Mouse (Mus musculus) liver, embryonic 13.5 days (tissue): ENCODE data around the gene Tdrd3. TPM values are rescaled to one million over a fixed set of nuclear protein-coding genes. Genes with fewer than 3 reads are reported as not detected.

Source experiments
- ATAC-seq: fragments of 200-750 bp; cut with Nextera tagmentation; 2 replicates; pipeline ENCODE4 v1.8.0; 2017; ENCODE audit warnings: low read depth, mild to moderate bottlenecking, moderate number of reproducible peaks, moderate library complexity
- DNase-seq: peaks from one replicate; pipeline ENCODE4 v3.0.0; 2022
- H3K27ac ChIP-seq: fragments of 300-500 bp; sonication (generic); 2 replicates; pipeline ENCODE4 v1.5.1; 2015; ENCODE audit warnings: moderate library complexity, mild to moderate bottlenecking, inconsistent platforms
- H3K27me3 ChIP-seq: fragments of 300-500 bp; sonication (generic); 2 replicates; pipeline ENCODE4 v1.6.1; 2015; ENCODE audit warnings: mild to moderate bottlenecking, inconsistent platforms
- H3K36me3 ChIP-seq: fragments of 300-500 bp; sonication (generic); 2 replicates; pipeline ENCODE4 v1.6.1; 2015; ENCODE audit warnings: mild to moderate bottlenecking, inconsistent platforms
- H3K4me1 ChIP-seq: fragments of 300-500 bp; sonication (generic); replicated peaks from 2 replicates; pipeline ENCODE4 v1.6.1; 2015; ENCODE audit warnings: inconsistent platforms
- H3K4me2 ChIP-seq: fragments of 300-500 bp; sonication (generic); 2 replicates; pipeline ENCODE4 v1.6.1; 2015; ENCODE audit warnings: inconsistent platforms, mild to moderate bottlenecking, moderate library complexity
- H3K4me3 ChIP-seq: fragments of 300-500 bp; sonication (generic); replicated peaks from 2 replicates; pipeline ENCODE4 v1.5.1; 2015; ENCODE audit warnings: mild to moderate bottlenecking, inconsistent platforms
- H3K9ac ChIP-seq: fragments of 300-500 bp; sonication (generic); 2 replicates; pipeline ENCODE4 v1.6.1; 2015; ENCODE audit warnings: mild to moderate bottlenecking, inconsistent platforms
- H3K9me3 ChIP-seq: fragments of 300-500 bp; sonication (generic); replicated peaks from 2 replicates; pipeline ENCODE4 v1.6.1; 2016; ENCODE audit warnings: inconsistent platforms
- WGBS: fragments of 180-500 bp; shearing (Covaris S2); methylation state at CpG from one replicate; pipeline ENCODE4 v1.1.7; 2015; ENCODE audit not compliant: insufficient replicate concordance; 5-methylcytosine and 5-hydroxymethylcytosine counted together
- polyA plus RNA-seq: library from polyadenylated mRNA; unstranded; fragments of >200 nt; fragmentation: Nextera tagmentation; extraction: Ambion mirVana; gene quantifications from 2 replicates; pipeline ENCODE4 v1.2.1, GENCODE M21; 2015

Tdrd3 gene
- polyA plus RNA-seq, 1 experiment from 2014 or later: 7.8 TPM

DNA sequence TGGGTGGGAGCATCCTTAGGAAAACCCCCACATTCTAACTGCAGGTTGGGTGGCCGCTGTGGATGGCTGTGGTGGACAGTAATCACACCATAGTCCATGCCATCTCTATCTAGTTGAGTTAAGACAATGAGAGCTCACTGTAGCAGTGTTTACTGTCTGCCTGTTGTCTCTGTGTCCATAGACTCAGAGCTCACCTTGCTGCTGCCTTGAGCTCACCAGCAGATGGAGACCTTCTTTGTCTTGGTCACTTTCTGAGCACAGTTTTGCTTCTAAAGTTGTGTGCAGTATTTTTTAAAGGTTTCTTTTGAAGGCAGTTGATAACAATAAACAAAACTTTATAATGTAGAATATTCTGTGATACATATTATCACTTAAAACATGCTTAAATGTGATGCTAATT, 43.3 kb downstream of the Tdrd3 start:
- H3K9ac ChIP-seq: no peak overlapping the region
- no peak overlapping the region for H3K4me3 ChIP-seq
- no peak overlapping the region for H3K4me2 ChIP-seq
- H3K27me3 ChIP-seq: no peaks in the 10 kb centered on the region
- ATAC-seq (no peak), DNase-seq (no peak)
- peaks cover 3% of the 10 kb centered on the region; the same call in 1 of the 2 replicates for H3K4me1 ChIP-seq
- H3K36me3 ChIP-seq: peaks cover 3% of the 10 kb centered on the region; the same call in 1 of the 2 replicates
- H3K9me3 ChIP-seq: no peaks in the 10 kb centered on the region
- 91% methylated on average over 1 of the region's 1 CpGs for WGBS
- H3K27ac ChIP-seq: no peak overlapping the region

DNA sequence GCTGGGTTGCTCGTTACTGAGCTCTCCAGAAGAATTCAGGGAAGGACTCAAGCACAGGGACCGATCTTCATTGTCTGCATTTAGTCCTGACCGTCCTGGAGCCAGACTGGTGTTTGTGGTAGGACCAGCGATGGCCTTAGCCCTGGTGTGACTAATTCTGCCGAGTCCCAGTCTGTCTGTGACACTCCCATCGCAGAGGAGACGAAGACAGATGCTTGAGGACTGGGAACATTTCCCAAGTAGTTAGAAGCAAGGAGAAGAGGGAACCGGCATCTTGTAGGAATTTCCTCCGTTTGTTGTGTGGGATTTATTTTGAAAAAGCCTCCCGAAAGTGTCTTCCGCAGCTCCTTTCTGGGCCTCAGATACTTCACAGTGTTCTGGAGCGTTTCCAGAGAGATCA, 45.1 kb downstream of the Tdrd3 start:
- H3K4me2 ChIP-seq: no peak overlapping the region
- no peaks in the 10 kb centered on the region for H3K27me3 ChIP-seq
- H3K4me3 ChIP-seq: no peak overlapping the region
- H3K9ac ChIP-seq: no peak overlapping the region
- 78% methylated on average over 12 of the region's 12 CpGs for WGBS
- ATAC-seq (no peak), DNase-seq (no peak)
- no peak overlapping the region for H3K27ac ChIP-seq
- H3K36me3 ChIP-seq: peaks cover 3% of the 10 kb centered on the region; the same call in 1 of the 2 replicates
- no peaks in the 10 kb centered on the region for H3K9me3 ChIP-seq
- peaks cover 3% of the 10 kb centered on the region; the same call in 1 of the 2 replicates for H3K4me1 ChIP-seq

DNA sequence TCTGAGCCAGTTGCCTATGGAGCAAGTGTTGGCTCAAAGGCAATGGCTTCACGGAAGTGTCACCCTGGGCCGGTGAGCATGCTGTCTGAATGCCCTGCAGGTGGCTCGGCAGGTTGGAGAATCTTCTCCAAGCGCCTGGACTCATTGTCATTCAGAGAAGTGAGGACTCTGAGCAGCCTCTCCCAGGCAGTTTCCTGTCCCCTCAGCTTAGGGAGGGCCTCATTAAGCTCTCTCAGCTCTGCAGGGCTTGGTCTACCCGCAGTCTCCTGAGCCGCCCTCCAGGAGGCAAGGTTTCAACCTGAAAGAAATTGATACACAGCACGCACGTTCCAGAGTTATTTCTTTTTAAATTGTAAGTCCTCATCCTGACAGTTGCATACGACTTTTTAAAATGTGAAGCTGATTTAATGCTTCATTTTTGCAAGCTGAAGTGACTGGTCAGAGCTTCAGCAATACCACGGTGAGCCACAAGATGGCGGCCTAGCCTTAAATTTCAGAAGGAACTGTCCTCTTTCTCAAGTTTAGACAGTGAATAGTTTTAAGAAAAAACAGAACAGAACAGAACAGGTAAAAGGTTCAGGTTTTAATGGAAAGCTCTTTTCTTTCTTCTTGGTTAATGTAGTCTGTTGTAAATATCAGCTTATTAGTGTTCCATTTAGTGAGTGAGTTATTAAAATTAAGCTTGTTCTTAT, 47.7 kb downstream of the Tdrd3 start:
- Histone ChIP-seq H3K27me3 (no peaks in the 10 kb centered on the region), H3K4me2 (no peak overlapping the region), H3K9ac (no peak overlapping the region), H3K36me3 (no peaks in the 10 kb centered on the region), H3K27ac (no peak overlapping the region), H3K4me1 (peaks cover 3% of the 10 kb centered on the region; the same call in 1 of the 2 replicates), H3K9me3 (no peaks in the 10 kb centered on the region), H3K4me3 (no peak overlapping the region)
- ATAC-seq (peak; percentile 54; the same call in 1 of the 2 replicates), DNase-seq (peak; percentile 29)
- 19% methylated on average over 11 of the region's 11 CpGs for WGBS

DNA sequence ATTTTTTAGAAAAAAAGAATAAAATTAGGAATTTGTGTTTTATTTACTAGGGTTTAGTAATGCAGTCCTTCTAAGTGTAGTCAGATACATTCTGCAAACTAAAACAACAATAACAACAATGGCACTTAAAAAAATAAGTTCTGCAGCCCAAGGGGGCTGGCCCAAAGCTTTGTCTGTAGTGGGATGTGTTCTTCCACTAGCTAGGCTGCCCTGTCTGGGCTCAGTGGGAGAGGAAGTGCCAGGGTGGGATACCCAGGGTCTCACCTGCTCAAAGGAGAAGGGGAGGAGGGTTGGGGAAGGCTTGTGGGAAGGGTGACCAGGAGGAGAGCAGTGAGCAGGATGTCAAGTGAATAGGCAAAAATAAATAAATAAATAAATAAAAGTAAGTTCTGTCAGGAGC, 48.2 kb downstream of the Tdrd3 start:
- H3K9me3 ChIP-seq: no peaks in the 10 kb centered on the region
- no peak overlapping the region for H3K4me3 ChIP-seq
- H3K27me3 ChIP-seq: no peaks in the 10 kb centered on the region
- H3K36me3 ChIP-seq: no peaks in the 10 kb centered on the region
- H3K4me2 ChIP-seq: no peak overlapping the region
- ATAC-seq (no peak), DNase-seq (no peak)
- no peak overlapping the region for H3K27ac ChIP-seq
- peaks cover 3% of the 10 kb centered on the region; the same call in 1 of the 2 replicates for H3K4me1 ChIP-seq
- H3K9ac ChIP-seq: no peak overlapping the region

DNA sequence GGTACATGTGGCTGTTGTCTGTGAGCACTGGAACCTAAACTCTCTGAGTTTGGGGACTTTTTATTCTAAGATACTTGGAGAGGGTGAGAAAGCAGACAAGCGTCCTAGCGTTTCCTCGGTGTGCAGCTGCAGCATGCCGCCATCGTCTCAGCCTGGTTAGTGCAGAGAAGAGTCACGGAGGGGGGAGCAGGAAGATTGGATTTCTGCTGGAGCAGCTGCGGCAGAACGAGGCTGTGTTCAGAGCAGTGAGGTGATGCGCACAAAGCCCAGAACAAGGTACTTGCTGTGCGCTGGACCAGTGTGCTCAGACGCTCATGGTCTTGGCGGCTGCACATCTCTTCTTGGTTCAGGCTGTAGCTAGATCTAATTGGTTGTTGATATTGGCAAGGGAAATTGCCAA, 51.1 kb downstream of the Tdrd3 start:
- Histone ChIP-seq H3K27ac (no peak overlapping the region), H3K9me3 (no peaks in the 10 kb centered on the region), H3K9ac (no peak overlapping the region), H3K4me3 (no peak overlapping the region), H3K36me3 (no peaks in the 10 kb centered on the region), H3K4me2 (no peak overlapping the region), H3K4me1 (peaks cover 3% of the 10 kb centered on the region; the same call in 1 of the 2 replicates), H3K27me3 (no peaks in the 10 kb centered on the region)
- WGBS: 89% methylated on average over 12 of the region's 12 CpGs
- DNase-seq (no peak), ATAC-seq (no peak)

DNA sequence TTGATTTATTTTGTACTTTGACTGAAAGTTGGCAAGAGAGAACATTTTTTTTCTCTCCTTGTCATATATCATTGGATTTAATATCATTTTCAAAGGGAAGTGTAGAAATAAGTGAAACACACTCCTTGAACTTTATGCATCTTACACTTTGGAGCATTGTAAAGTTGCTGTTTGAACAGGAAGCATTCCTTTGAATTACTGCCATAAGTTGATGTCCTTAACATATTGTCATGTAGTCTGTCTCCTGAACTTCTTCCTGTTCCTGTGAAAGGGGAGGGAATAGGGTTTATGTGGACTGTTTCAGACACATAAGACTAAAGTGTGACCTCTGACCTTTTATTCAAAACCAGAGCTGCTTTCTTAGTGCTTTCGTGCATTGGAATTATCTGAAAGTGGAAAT, 55.1 kb downstream of the Tdrd3 start:
- no peak for DNase-seq
- H3K4me1 ChIP-seq: no peaks in the 10 kb centered on the region
- H3K36me3 ChIP-seq: 0 out of 2 replicates have a peak, but pooled peaks cover 3% of the 10 kb centered on the region
- no peaks in the 10 kb centered on the region for H3K27me3 ChIP-seq
- no peaks in the 10 kb centered on the region for H3K9me3 ChIP-seq
- 78% methylated on average over 1 of the region's 1 CpGs for WGBS
- no peak overlapping the region for H3K4me3 ChIP-seq
- no peak overlapping the region for H3K4me2 ChIP-seq
- no peak overlapping the region for H3K9ac ChIP-seq
- ATAC-seq: no peak
- H3K27ac ChIP-seq: no peak overlapping the region

DNA sequence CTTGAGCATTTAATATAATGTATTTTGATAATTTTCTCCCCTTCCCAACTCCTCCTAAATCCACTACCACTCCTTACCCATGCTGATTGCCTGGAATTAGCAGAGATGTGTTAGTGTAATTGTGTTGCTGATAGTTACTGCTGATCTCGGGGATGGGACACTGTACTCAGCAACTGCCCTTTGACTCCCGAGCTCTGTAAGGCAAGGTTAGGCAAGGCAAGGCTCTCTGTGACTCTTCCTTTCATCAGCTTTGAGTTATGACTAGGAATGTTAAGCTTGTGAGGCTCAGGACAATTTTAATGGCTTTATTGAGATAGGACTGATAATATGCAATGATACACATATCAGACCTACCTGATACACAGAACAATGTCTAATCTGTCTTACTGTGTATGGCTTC, 56.3 kb downstream of the Tdrd3 start:
- Histone ChIP-seq H3K36me3 (0 out of 2 replicates have a peak, but pooled peaks cover 3% of the 10 kb centered on the region), H3K4me1 (no peaks in the 10 kb centered on the region), H3K9me3 (no peaks in the 10 kb centered on the region), H3K27ac (no peak overlapping the region), H3K4me2 (no peak overlapping the region), H3K27me3 (no peaks in the 10 kb centered on the region), H3K4me3 (no peak overlapping the region), H3K9ac (no peak overlapping the region)
- ATAC-seq (no peak), DNase-seq (no peak)
- 65% methylated on average over 2 of the region's 2 CpGs for WGBS

DNA sequence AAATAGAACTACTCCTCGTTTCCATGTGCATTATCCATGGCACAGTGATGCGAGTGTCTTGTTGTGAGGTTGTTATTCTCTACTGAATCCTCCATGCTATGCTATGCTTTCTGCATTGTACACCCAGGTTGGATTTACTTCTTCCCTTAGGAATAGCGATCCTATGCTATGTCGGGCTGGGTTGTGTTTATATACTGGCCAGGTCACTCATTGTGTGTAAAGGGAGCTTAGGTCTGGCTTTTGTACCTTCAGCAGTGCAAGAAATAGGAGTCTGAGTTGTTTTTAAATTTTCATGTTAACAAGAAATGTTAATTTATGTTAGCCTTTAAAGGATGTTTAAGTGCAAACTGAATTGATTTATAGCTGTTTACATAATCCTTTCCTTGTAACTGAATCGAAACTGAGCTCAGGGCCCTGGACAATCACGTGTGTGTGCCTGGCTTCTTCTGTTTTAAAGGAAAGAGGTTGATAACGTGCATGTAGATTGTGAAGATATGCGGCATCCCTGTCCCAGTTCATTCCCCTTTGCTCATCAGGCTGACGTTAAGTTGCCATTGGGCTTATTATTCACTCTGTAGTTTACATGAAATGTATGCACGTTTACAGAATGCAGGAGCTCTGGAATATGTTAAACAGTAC, 59.4 kb downstream of the Tdrd3 start:
- H3K27ac ChIP-seq: no peak overlapping the region
- H3K4me1 ChIP-seq: no peaks in the 10 kb centered on the region
- no peaks in the 10 kb centered on the region for H3K9me3 ChIP-seq
- no peaks in the 10 kb centered on the region for H3K27me3 ChIP-seq
- H3K36me3 ChIP-seq: peaks cover 5% of the 10 kb centered on the region; the same call in 1 of the 2 replicates
- DNase-seq (no peak), ATAC-seq (no peak)
- no peak overlapping the region for H3K4me3 ChIP-seq
- H3K4me2 ChIP-seq: no peak overlapping the region
- H3K9ac ChIP-seq: no peak overlapping the region
- 76% methylated on average over 10 of the region's 10 CpGs for WGBS

DNA sequence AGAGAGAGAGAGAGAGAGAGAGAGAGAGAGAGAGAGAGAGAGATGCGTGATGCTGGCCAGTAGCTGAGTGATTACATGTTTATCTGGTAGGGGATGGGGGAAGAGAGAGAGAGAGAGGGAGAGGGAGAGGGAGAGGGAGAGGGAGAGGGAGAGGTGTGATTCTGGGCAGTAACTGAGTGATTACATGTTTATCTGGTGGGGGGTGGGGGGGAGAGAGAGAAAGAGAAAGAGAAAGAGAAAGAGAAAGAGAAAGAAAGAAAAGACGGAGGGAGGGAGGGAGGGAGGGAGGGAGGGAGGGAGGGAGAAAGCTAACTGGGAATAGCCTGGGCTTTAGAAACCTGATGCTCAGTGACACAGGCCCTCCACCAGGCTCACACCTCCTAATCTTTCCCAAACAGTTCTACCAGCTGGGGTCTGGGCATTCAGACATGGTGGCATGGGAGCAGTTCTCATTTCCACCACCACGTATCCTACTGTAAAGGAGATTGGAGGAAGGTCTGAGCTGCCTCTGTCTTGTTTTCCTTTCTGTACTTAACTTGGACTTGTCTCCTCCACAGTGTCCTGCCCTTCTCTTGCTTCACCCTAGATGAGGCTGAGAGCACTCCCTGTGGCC, 62.0 kb downstream of the Tdrd3 start:
- Histone ChIP-seq H3K4me1 (no peaks in the 10 kb centered on the region), H3K27me3 (no peaks in the 10 kb centered on the region), H3K4me3 (no peak overlapping the region), H3K27ac (no peak overlapping the region), H3K36me3 (peaks cover 10% of the 10 kb centered on the region; the same call in 1 of the 2 replicates), H3K9me3 (no peaks in the 10 kb centered on the region), H3K9ac (no peak overlapping the region), H3K4me2 (no peak overlapping the region)
- no peak for DNase-seq
- ATAC-seq: no peak
- WGBS: 50% methylated on average over 2 of the region's 3 CpGs

DNA sequence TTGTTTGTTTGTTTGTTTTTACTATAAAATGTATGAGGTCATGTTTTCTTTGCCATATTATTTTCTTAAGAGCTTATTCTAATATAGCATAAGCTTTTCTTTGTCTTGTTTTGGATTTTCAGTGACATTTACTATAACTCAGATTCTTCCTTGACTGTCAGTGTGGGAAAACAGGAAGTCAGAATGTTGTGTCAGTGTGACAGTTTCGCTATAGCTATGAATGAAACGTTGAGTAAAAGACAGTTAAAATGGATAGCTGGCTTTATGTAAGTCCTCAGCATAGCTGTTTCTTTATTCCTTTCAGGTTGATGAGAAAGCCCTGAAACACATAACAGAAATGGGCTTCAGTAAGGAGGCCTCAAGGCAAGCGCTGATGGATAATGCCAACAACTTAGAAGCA, 69.4 kb downstream of the Tdrd3 start:
- Histone ChIP-seq H3K4me3 (no peak overlapping the region), H3K27me3 (no peaks in the 10 kb centered on the region), H3K9ac (no peak overlapping the region), H3K36me3 (peaks cover 9% of the 10 kb centered on the region; the same call in 1 of the 2 replicates), H3K4me1 (no peaks in the 10 kb centered on the region), H3K4me2 (no peak overlapping the region), H3K27ac (no peak overlapping the region), H3K9me3 (no peaks in the 10 kb centered on the region)
- WGBS: 54% methylated on average over 3 of the region's 3 CpGs
- ATAC-seq (no peak), DNase-seq (no peak)

DNA sequence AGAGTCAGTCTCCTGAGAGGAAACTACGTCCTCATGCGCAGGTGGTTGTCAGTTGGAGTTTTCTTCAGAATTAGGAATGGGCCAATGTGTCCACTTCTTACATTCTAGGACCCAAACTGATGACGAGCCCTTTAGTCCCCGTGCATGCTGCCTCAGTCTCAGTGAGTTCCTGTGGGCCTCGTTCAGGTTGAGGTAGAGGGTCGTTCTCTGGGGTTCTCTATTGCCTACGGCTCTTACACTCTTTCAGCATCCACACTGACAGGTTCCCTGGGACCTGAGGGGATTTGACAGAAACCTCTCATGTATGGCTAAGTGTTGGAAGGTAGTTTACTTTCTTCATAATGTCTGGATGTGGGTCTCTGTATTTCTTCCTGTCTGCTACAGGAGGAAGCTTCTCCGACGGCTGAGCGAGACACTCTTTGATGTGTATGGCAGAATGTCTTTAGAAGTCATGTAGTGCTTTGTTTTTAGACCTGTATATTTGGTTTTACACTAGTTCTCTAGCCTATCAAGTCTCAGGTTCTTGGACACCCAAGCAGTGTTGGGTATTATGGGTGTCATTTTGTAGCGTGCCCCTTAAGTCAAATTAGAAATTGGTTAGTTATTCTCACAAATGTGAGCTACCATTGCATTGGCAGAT, 81.6 kb downstream of the Tdrd3 start:
- WGBS: 81% methylated on average over 11 of the region's 11 CpGs
- Histone ChIP-seq H3K9me3 (no peaks in the 10 kb centered on the region), H3K27me3 (no peaks in the 10 kb centered on the region), H3K9ac (no peak overlapping the region), H3K4me2 (no peak overlapping the region), H3K27ac (no peak overlapping the region), H3K4me1 (no peaks in the 10 kb centered on the region), H3K4me3 (no peak overlapping the region), H3K36me3 (no peaks in the 10 kb centered on the region)
- ATAC-seq: no peak
- DNase-seq: no peak
